Mouse (Mus musculus) splenic B cell, adult 2 months (primary cell): Measurements from ENCODE around the gene Tor1aip1.
A peak's percentile ranks its signal among the peaks of the same experiment; 100 is the strongest.

ENCODE experiments used
- DNase-seq: peaks from one replicate; pipeline ENCODE4 v3.0.0-alpha.2; 2011; ENCODE audit warnings: low read depth, low spot score
- H3K27me3 ChIP-seq: 2 replicates; pipeline ENCODE4 v1.6.1; 2012; ENCODE audit warnings: mild to moderate bottlenecking, low read length, moderate library complexity, mixed read lengths; ENCODE audit not compliant: control insufficient read depth, poor library complexity, insufficient read depth, severe bottlenecking
- H3K36me3 ChIP-seq: 2 replicates; pipeline ENCODE4 v1.6.1; 2012; ENCODE audit warnings: mild to moderate bottlenecking, low read length, moderate library complexity, mixed read lengths; ENCODE audit not compliant: control insufficient read depth, poor library complexity, insufficient read depth, severe bottlenecking

Gene Tor1aip1

DNA sequence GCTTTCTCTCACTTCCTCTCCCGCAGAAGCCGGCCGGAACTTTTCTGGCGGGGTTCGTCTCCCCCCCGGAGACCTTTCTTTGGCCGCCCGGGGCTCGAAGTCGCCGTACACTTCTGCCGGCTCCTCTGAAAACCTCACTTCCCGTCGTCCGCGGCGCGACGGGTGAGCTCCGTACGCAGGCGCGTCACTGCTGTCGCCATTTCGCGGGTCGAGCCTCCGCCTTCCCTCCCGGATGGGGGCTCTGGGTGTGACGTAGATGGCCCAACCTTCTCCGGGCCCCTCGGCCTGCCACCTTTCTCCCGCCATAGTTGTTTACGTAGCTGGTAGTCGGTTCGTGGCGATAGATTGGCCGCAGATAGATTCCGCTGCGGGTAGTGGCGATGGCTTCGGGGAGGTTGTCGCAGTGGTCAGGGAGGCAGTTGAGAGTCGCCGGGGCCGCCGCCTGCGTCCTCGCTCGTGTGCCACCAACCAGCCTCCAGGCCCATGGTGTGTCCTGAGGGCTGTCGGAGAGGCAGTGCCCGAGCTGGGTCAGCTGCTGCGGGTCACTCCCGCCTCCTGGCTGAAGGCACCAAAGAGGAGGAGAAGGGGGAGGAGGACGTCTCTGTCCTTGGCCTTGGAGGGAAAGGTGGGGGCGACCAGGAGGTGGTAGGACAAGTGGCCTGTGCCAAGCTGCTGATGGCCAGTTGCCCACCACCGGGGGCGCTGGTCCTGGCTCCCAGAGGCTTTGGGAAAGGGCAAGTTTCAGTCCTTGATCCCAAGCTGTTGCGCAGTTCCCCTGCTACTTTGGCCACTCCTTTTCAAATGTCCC, at the start of gene Tor1aip1:
Gene Tor1aip1, minus strand, starts transcription at position 551 of the 808 bp plus-strand sequence.
- Histone ChIP-seq H3K27me3 (no peaks in the 10 kb centered on the region), H3K36me3 (peaks cover 17% of the 10 kb centered on the region)
- peak; percentile 99 for DNase-seq

DNA sequence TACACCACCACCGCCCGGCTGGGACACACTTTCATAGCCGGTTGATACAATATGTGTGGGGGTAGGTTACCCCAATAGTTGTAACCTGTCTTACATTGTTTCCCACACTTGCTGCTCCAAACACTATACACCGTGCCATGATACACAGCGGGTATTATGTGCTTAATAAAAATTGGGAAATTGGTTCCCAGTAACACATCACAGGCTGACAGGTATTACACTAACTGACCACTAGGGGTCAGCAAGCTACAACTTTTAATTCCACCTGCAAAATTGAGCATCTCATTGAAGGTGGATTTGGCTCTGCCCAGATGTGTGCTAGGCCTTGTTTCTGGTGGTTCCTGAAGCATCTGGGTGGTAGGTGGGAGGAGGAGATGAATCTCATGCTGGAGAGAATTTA, 49.5 kb upstream of the Tor1aip1 start:
- peak; percentile 64 for DNase-seq
- Histone ChIP-seq H3K36me3 (no peaks in the 10 kb centered on the region), H3K27me3 (no peaks in the 10 kb centered on the region)

DNA sequence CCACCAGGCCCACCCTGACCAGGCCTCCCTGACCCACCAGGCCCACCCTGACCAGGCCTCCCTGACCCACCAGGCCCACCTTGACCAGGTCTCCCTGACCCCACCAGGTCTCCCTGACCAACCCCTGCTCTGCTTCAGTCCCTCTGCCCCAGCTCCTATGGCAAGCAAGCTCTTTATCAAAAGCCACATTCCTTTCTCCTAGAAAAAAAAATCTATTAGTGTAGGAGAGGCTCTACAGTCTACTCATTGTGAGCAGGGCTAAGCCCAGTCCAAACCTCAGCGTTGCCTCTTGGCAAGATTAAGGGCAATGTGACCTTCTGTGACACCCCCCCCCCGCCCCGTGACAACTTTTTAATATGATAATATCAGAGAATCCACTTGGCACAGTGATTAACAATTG, 48.3 kb upstream of the Tor1aip1 start:
- no peaks in the 10 kb centered on the region for H3K36me3 ChIP-seq
- no peak for DNase-seq

DNA sequence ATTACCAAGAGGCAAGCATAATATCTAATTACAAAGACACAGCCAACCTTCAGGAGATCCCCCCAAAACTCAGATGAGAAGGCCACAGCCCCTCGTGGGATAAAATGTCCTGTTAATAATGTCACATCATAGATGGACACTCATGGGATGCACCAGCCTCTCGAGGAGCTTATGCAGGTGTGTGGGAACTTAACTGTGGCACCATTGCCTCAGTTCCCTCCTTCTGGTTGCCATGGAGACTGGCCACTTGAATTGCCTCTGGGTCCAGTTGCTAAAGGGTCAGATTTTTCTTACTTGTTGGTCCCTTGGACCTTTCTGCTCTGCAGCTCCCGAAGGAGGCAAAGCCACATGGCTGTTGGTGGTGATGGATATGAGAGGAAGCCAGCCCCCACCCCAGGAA, 41.4 kb upstream of the Tor1aip1 start:
- H3K27me3 ChIP-seq: no peaks in the 10 kb centered on the region
- H3K36me3 ChIP-seq: no peaks in the 10 kb centered on the region
- DNase-seq: no peak

More for the DNA sequence above, 48.3 kb upstream of the Tor1aip1 start:
- no peaks in the 10 kb centered on the region for H3K27me3 ChIP-seq

DNA sequence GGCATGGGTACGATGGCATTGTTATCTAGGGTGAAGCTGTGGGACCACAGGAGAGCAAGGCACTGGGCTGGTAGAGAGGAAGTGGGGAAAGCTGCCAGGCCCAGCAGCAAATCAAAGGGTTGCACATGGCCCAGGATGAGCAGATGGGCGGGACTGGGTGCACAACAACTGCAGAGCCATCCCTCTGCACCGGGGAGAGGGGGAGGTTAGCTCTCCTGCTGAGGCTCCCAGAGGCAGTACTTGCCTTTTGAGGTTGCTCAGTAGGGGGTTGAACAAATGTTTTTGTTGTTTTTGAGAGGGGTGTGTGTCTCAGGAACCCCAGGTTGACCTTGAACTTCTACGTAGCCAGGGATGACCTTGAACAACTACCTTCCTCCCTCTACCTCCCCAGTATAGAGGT, 40.2 kb upstream of the Tor1aip1 start:
- DNase-seq: no peak
- Histone ChIP-seq H3K36me3 (no peaks in the 10 kb centered on the region), H3K27me3 (no peaks in the 10 kb centered on the region)

DNA sequence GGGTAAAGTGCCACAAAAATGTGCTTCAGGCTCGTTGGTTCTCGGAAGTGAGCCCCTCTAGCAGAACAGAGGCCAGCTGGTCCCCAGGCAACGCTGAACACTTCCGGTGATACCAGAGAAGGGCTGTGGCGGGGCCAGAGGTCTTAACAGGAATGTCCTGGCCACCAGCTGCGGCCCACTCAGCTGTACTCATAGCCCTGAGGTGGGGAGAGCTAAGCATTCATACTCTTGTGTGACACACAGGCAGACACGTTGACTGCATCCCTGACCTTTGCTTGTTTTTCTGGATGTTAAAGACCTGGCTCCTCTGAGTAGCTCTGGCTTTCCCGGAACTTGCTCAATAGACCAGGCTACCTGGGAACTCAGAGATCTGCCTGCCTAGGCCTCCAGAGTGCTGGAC, 38.3 kb upstream of the Tor1aip1 start:
- no peaks in the 10 kb centered on the region for H3K27me3 ChIP-seq
- no peaks in the 10 kb centered on the region for H3K36me3 ChIP-seq
- DNase-seq: no peak

DNA sequence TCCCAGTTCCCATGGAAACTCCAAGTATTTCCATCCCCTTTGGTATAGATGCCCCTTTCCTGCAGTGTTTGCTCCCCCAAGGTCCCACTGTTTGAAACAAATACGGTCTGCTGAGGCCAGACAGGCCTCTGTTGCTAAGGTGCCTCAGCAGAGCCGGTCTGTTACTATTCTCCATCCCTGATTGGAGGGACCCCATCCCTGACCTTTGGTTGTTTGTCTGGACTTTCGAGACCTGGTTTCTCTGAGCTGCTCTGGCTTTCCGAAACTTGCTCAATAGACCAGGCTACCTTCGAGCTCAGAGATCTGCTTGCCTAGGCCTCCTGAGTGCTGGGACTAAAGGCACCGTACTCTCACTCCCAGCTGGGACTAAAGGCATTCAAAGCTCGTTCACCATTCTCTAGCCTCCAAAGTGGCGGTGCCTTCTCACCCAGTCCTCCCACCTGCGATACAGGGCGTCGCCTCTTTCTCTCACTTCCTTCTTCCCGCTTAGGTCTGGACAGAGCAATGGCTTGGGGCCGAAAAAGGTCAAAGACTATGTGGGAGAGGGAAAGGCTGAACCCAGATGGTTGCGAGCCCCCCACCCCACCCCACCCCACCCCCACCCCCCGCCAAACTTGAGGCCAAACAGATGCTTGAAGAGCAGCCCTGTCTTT, 37.0 kb upstream of the Tor1aip1 start:
- Histone ChIP-seq H3K27me3 (no peaks in the 10 kb centered on the region), H3K36me3 (no peaks in the 10 kb centered on the region)
- DNase-seq: peak; percentile 14

DNA sequence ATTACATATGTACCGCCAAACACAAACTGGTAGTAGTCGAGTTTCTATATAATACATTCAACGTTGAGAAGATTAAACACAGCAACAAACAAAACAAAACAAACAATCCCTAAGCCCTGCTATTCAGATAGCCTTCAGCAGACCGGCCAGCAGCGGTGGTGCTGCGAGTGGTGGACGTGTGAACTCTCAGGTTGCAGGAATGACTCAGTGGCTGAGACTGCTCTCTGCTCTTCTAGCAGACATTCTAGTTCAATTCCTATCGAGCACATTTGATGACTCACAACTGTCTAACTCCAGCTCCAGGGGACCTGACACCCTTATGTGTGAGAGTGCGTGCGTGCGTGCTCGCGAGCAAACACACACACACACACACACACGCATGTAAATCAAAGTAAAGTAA, 33.8 kb upstream of the Tor1aip1 start:
- H3K27me3 ChIP-seq: no peaks in the 10 kb centered on the region
- DNase-seq: no peak
- peaks cover 3% of the 10 kb centered on the region for H3K36me3 ChIP-seq

DNA sequence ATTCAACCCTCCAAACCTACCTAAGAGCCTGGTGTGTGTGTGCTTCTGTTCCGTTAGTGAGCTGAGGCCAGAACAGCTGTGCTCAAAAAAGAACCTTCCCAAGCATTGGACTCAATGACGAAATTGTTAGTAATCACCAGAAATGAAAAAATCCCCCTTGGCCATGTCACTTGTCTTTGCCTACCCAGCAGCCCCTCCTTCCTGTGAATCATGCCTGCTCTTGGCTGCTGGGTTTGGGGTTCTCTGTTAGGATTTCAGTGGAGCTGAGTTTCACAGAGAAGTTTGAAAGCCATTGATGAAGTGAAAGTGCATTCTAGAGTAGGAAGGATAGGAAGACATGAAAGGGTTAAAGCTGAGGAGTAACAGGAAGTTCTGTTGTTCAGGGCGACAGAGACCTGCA, 29.9 kb upstream of the Tor1aip1 start:
- DNase-seq: no peak
- no peaks in the 10 kb centered on the region for H3K27me3 ChIP-seq
- peaks cover 21% of the 10 kb centered on the region for H3K36me3 ChIP-seq

DNA sequence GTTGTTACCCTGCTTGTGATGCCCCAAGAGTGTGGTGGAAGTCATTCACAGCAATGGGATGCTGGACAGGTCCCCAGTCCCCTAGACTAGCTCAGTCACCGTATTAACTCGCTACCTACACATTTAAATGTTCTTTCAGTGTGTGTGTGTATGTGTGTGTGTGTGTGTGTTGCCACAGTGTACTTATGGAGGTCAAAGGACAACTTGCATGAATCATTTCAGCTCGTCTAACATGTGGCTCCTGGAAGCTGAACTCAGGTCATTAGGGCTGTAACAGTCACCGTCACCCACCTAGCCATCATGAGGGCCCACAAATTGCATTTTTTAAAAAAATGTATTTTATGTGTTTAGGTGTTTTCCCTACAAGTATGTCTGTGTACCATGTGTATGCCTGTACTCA, 25.9 kb upstream of the Tor1aip1 start:
- peaks cover 21% of the 10 kb centered on the region for H3K36me3 ChIP-seq
- H3K27me3 ChIP-seq: no peaks in the 10 kb centered on the region
- no peak for DNase-seq

DNA sequence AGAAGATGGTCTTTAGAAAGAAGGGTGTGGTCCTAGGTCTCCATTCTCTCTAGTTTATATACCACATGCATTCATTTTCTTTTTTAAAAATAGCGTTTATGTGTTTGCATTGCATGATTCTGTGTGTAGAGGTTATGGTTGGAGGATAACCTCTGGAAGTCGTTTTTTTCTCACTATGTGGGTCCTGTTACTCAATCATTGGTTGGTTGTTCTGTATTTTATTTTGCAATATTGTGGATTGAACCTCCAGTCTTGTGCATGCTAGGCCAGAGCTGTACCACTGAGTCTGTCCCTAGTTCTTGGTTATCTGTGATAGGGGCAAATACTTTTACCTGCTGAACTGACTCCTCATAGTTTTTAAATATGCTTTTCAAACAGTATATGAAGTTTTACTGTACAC, 21.9 kb upstream of the Tor1aip1 start:
- no peaks in the 10 kb centered on the region for H3K27me3 ChIP-seq
- DNase-seq: no peak
- peaks cover 10% of the 10 kb centered on the region for H3K36me3 ChIP-seq

DNA sequence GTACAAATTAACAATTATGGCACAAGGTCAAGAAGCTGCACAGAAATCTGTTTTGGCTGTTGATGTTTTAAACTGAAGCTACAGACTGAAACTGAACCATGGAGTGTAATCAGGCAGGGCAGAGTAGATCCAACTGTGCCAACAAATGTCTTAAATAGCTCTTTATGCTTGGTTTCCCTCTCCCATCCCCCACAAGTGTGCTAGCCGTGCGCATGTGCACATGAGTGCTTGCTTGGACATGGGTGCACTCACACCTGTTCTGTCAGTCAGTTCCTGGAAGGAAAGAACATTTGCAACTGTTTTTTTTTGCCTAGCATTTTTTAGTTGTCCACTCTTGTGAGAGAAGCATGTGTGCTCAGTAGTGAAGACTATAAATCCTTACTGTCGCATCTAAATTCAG, 10.4 kb upstream of the Tor1aip1 start:
- Histone ChIP-seq H3K27me3 (no peaks in the 10 kb centered on the region), H3K36me3 (peaks cover 10% of the 10 kb centered on the region; the same call in 1 of the 2 replicates)
- DNase-seq: peak; percentile 37

DNA sequence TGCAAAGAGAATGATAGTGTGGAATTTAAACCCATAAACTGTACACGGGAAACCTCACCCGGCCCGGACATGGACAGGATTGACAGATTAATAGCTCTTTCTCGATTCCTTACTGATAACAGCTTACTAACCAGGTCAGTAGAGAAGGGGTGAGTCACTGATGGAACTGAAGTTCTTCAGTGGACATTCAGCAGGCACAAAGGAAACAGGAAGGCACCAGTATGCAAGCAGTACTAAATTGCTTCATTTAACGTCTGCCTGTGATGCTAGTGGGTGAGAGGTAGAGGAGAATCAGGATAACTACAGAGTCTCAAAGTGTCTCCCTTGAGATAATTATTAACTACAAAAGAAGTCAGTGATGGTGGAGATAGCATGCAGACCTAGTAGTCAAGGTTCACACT, 7.9 kb upstream of the Tor1aip1 start:
- no peaks in the 10 kb centered on the region for H3K27me3 ChIP-seq
- 0 out of 2 replicates have a peak, but pooled peaks cover 6% of the 10 kb centered on the region for H3K36me3 ChIP-seq
- DNase-seq: no peak

DNA sequence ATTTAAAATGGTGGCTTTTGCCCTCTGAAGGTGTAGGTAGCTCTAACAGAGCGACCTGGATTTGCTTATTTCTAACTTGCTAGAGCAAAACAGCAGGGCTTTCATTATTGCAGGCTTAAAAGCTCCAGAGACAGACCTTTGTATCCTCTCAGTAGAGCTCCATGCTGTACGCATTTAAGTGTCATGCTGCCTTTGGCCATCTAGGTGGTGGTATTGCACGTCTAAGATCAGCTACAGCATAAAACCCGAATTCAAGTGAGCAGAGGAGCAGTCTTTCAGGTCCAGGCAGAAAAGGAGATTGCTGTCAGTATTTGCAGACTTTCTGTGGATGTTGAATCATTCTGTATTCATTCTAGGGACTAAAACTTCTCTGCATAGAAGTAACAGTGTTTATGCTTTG, 6.7 kb upstream of the Tor1aip1 start:
- H3K36me3 ChIP-seq: 0 out of 2 replicates have a peak, but pooled peaks cover 6% of the 10 kb centered on the region
- DNase-seq: peak; percentile 80
- H3K27me3 ChIP-seq: no peaks in the 10 kb centered on the region

DNA sequence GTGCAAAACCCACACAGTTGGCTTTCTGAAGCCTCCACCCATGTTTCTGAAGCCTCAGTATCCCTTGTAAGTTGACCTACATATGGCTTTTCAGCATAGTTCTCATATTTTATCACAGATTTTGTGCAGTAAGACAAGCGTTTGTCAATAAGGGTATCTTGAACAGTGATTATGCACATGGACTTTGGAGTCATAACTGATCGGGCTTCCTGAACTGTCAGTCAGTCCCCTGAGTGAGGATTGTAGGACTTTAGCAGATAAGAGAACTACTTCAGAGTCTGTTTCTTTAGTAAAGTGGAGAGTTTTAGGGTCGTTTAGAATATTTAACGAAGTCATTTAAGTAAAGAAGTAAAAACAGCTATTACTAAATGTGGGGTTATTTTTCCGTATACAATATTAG, 6.2 kb upstream of the Tor1aip1 start:
- H3K36me3 ChIP-seq: 0 out of 2 replicates have a peak, but pooled peaks cover 5% of the 10 kb centered on the region
- DNase-seq: no peak
- no peaks in the 10 kb centered on the region for H3K27me3 ChIP-seq
